Mouse (Mus musculus): ENCODE measurements around the gene Dnmbp. TPM values are rescaled to one million over a fixed set of nuclear protein-coding genes. Genes with fewer than 3 reads are reported as not detected.

The Dnmbp gene
- polyA plus RNA-seq, 1 experiment from 2014 or later, result 15.3 TPM

- ATAC-seq (ENCODE audit: low read depth) (no peak), DNase-seq (ENCODE audit: low spot score) (no peak)
- H3K27ac ChIP-seq (replicated peaks; ENCODE audit: low read depth, low read length), result no peak overlapping the region
- peaks cover 3% of the 10 kb centered on the region; the same call in 1 of the 2 replicates for H3K4me1 ChIP-seq (ENCODE audit: control insufficient read depth, insufficient read depth, low read length)
- peaks cover 66% of the 10 kb centered on the region for H3K36me3 ChIP-seq (ENCODE audit: control insufficient read depth, insufficient read depth, low read length)
- no peak overlapping the region for H3K4me3 ChIP-seq (ENCODE audit: low read depth, low read length)
- H3K9ac ChIP-seq (ENCODE audit: low read depth, low read length), result no peak overlapping the region
- no peaks in the 10 kb centered on the region for H3K9me3 ChIP-seq (ENCODE audit: control insufficient read depth, low read length)
- H3K27me3 ChIP-seq (replicated peaks; ENCODE audit: control insufficient read depth, insufficient read depth, low read length), result no peaks in the 10 kb centered on the region
- no peak overlapping the region for H3K4me2 ChIP-seq (ENCODE audit: low read depth, low read length)
- 92% methylated on average over 15 of the region's 15 CpGs for WGBS
Observed at GRCm38 (mm10) chr19:43847966-43848365, 92.0 kb downstream of the Dnmbp start.

- no peak for DNase-seq (ENCODE audit: low spot score)
- Histone ChIP-seq H3K27me3 (replicated peaks; ENCODE audit: control insufficient read depth, insufficient read depth, low read length) (no peaks in the 10 kb centered on the region), H3K4me3 (ENCODE audit: low read depth, low read length) (no peak overlapping the region), H3K36me3 (ENCODE audit: control insufficient read depth, insufficient read depth, low read length) (peaks cover 58% of the 10 kb centered on the region), H3K4me1 (ENCODE audit: control insufficient read depth, insufficient read depth, low read length) (peaks cover 3% of the 10 kb centered on the region; the same call in 1 of the 2 replicates), H3K9ac (ENCODE audit: low read depth, low read length) (no peak overlapping the region), H3K4me2 (ENCODE audit: low read depth, low read length) (no peak overlapping the region), H3K27ac (replicated peaks; ENCODE audit: low read depth, low read length) (no peak overlapping the region), H3K9me3 (ENCODE audit: control insufficient read depth, low read length) (no peaks in the 10 kb centered on the region)
- 88% methylated on average over 15 of the region's 15 CpGs for WGBS
- ATAC-seq (ENCODE audit: low read depth), result no peak
Observed at GRCm38 (mm10) chr19:43847056-43847455, 92.9 kb downstream of the Dnmbp start.

- ATAC-seq (ENCODE audit: low read depth) (no peak), DNase-seq (ENCODE audit: low spot score) (no peak)
- Histone ChIP-seq H3K4me2 (ENCODE audit: low read depth, low read length) (no peak overlapping the region), H3K9me3 (ENCODE audit: control insufficient read depth, low read length) (no peaks in the 10 kb centered on the region), H3K36me3 (ENCODE audit: control insufficient read depth, insufficient read depth, low read length) (peaks cover 43% of the 10 kb centered on the region), H3K27ac (replicated peaks; ENCODE audit: low read depth, low read length) (no peak overlapping the region), H3K4me1 (ENCODE audit: control insufficient read depth, insufficient read depth, low read length) (peaks cover 3% of the 10 kb centered on the region; the same call in 1 of the 2 replicates), H3K4me3 (ENCODE audit: low read depth, low read length) (no peak overlapping the region), H3K9ac (ENCODE audit: low read depth, low read length) (no peak overlapping the region), H3K27me3 (replicated peaks; ENCODE audit: control insufficient read depth, insufficient read depth, low read length) (no peaks in the 10 kb centered on the region)
- 28% methylated on average over 7 of the region's 7 CpGs for WGBS
Observed at GRCm38 (mm10) chr19:43845331-43845908, 94.6 kb downstream of the Dnmbp start.

- Histone ChIP-seq H3K27ac (replicated peaks; ENCODE audit: low read depth, low read length) (no peak overlapping the region), H3K4me2 (ENCODE audit: low read depth, low read length) (no peak overlapping the region), H3K4me1 (ENCODE audit: control insufficient read depth, insufficient read depth, low read length) (peaks cover 3% of the 10 kb centered on the region; the same call in 1 of the 2 replicates), H3K9me3 (ENCODE audit: control insufficient read depth, low read length) (no peaks in the 10 kb centered on the region), H3K4me3 (ENCODE audit: low read depth, low read length) (no peak overlapping the region), H3K9ac (ENCODE audit: low read depth, low read length) (no peak overlapping the region), H3K27me3 (replicated peaks; ENCODE audit: control insufficient read depth, insufficient read depth, low read length) (no peaks in the 10 kb centered on the region), H3K36me3 (ENCODE audit: control insufficient read depth, insufficient read depth, low read length) (peaks cover 22% of the 10 kb centered on the region)
- ATAC-seq (ENCODE audit: low read depth), result no peak
- WGBS, result 87% methylated on average over 9 of the region's 9 CpGs
- no peak for DNase-seq (ENCODE audit: low spot score)
Observed at GRCm38 (mm10) chr19:43843184-43843583, 96.8 kb downstream of the Dnmbp start.

- no peak for ATAC-seq (ENCODE audit: low read depth)
- H3K4me2 ChIP-seq (ENCODE audit: low read depth, low read length), result peak overlapping the region; percentile 40; the same call in 1 of the 2 replicates
Observed at GRCm38 (mm10) chr19:43832425-43833069, 107.4 kb downstream of the Dnmbp start.

GRCm38 (mm10) chr19:43826855-43827254 lies 113.1 kb downstream of the Dnmbp start:
- Histone ChIP-seq H3K9ac (ENCODE audit: low read depth, low read length) (no peak overlapping the region), H3K4me1 (ENCODE audit: control insufficient read depth, insufficient read depth, low read length) (no peaks in the 10 kb centered on the region), H3K9me3 (ENCODE audit: control insufficient read depth, low read length) (no peaks in the 10 kb centered on the region), H3K4me3 (ENCODE audit: low read depth, low read length) (no peak overlapping the region), H3K27me3 (replicated peaks; ENCODE audit: control insufficient read depth, insufficient read depth, low read length) (no peaks in the 10 kb centered on the region), H3K4me2 (ENCODE audit: low read depth, low read length) (no peak overlapping the region), H3K36me3 (ENCODE audit: control insufficient read depth, insufficient read depth, low read length) (no peaks in the 10 kb centered on the region), H3K27ac (replicated peaks; ENCODE audit: low read depth, low read length) (no peak overlapping the region)
- WGBS, result 74% methylated on average over 8 of the region's 8 CpGs
- no peak for ATAC-seq (ENCODE audit: low read depth)
- no peak for DNase-seq (ENCODE audit: low spot score)

More at GRCm38 (mm10) chr19:43832425-43833069, 107.4 kb downstream of the Dnmbp start:
- Histone ChIP-seq H3K9ac (ENCODE audit: low read depth, low read length) (no peak overlapping the region), H3K27ac (replicated peaks; ENCODE audit: low read depth, low read length) (no peak overlapping the region), H3K36me3 (ENCODE audit: control insufficient read depth, insufficient read depth, low read length) (no peaks in the 10 kb centered on the region), H3K9me3 (ENCODE audit: control insufficient read depth, low read length) (no peaks in the 10 kb centered on the region), H3K27me3 (replicated peaks; ENCODE audit: control insufficient read depth, insufficient read depth, low read length) (no peaks in the 10 kb centered on the region; the same call in 1 of the 2 replicates), H3K4me1 (ENCODE audit: control insufficient read depth, insufficient read depth, low read length) (no peaks in the 10 kb centered on the region), H3K4me3 (ENCODE audit: low read depth, low read length) (no peak overlapping the region)
- WGBS, result 25% methylated on average over 21 of the region's 21 CpGs
- DNase-seq (ENCODE audit: low spot score), result peak; percentile 70

GRCm38 (mm10) chr19:43815661-43816414 lies 124.2 kb downstream of the Dnmbp start:
- no peak for ATAC-seq (ENCODE audit: low read depth)
- no peaks in the 10 kb centered on the region for H3K9me3 ChIP-seq (ENCODE audit: control insufficient read depth, low read length)
- peak overlapping the region; percentile 6; the same call in 1 of the 2 replicates for H3K4me3 ChIP-seq (ENCODE audit: low read depth, low read length)
- DNase-seq (ENCODE audit: low spot score), result peak; percentile 50
- peak overlapping the region; percentile 44 for H3K27ac ChIP-seq (replicated peaks; ENCODE audit: low read depth, low read length)
- H3K36me3 ChIP-seq (ENCODE audit: control insufficient read depth, insufficient read depth, low read length), result no peaks in the 10 kb centered on the region
- peak overlapping the region; percentile 33; the same call in 1 of the 2 replicates for H3K4me2 ChIP-seq (ENCODE audit: low read depth, low read length)
- no peaks in the 10 kb centered on the region for H3K27me3 ChIP-seq (replicated peaks; ENCODE audit: control insufficient read depth, insufficient read depth, low read length)
- 0 out of 2 replicates have a peak, but pooled peaks cover 5% of the 10 kb centered on the region for H3K4me1 ChIP-seq (ENCODE audit: control insufficient read depth, insufficient read depth, low read length)
- 0 out of 2 replicates have a peak overlapping the region, but pooled peaks have one; percentile 12 for H3K9ac ChIP-seq (ENCODE audit: low read depth, low read length)
- WGBS, result 52% methylated on average over 14 of the region's 14 CpGs

GRCm38 (mm10) chr19:43813315-43813714 lies 126.7 kb downstream of the Dnmbp start:
- Histone ChIP-seq H3K9ac (ENCODE audit: low read depth, low read length) (no peak overlapping the region), H3K4me2 (ENCODE audit: low read depth, low read length) (no peak overlapping the region), H3K4me3 (ENCODE audit: low read depth, low read length) (no peak overlapping the region), H3K36me3 (ENCODE audit: control insufficient read depth, insufficient read depth, low read length) (no peaks in the 10 kb centered on the region), H3K27me3 (replicated peaks; ENCODE audit: control insufficient read depth, insufficient read depth, low read length) (no peaks in the 10 kb centered on the region), H3K9me3 (ENCODE audit: control insufficient read depth, low read length) (no peaks in the 10 kb centered on the region), H3K4me1 (ENCODE audit: control insufficient read depth, insufficient read depth, low read length) (0 out of 2 replicates have a peak, but pooled peaks cover 5% of the 10 kb centered on the region), H3K27ac (replicated peaks; ENCODE audit: low read depth, low read length) (no peak overlapping the region)
- WGBS, result 83% methylated on average over 10 of the region's 10 CpGs
- ATAC-seq (ENCODE audit: low read depth) (no peak), DNase-seq (ENCODE audit: low spot score) (no peak)

Data from embryonic facial prominence, embryonic 14.5 days (tissue).